Mouse (Mus musculus) stomach, postnatal 0 days (tissue): ENCODE measurements around the gene Lpp. TPM values are rescaled to one million over a fixed set of nuclear protein-coding genes. Genes with fewer than 3 reads are reported as not detected.

Source experiments
- ATAC-seq: fragments of 200-750 bp; cut with Nextera tagmentation; 2 replicates; pipeline ENCODE4 v1.8.0; 2017; ENCODE audit not compliant: low FRiP score, low TSS enrichment
- DNase-seq: peaks from one replicate; pipeline ENCODE4 v3.0.0-alpha.2; 2016; ENCODE audit warnings: low spot score
- H3K27ac ChIP-seq: fragments of 300-500 bp; sonication (generic); replicated peaks from 2 replicates; pipeline ENCODE4 v1.5.1; 2014; ENCODE audit warnings: mild to moderate bottlenecking, control low read depth
- H3K27me3 ChIP-seq: fragments of 300-500 bp; sonication (generic); 2 replicates; pipeline ENCODE4 v1.6.1; 2014; ENCODE audit warnings: low read length; ENCODE audit not compliant: control insufficient read depth, insufficient read depth
- H3K36me3 ChIP-seq: fragments of 300-500 bp; sonication (generic); 2 replicates; pipeline ENCODE4 v1.6.1; 2014; ENCODE audit warnings: low read length, mixed read lengths; ENCODE audit not compliant: control insufficient read depth, insufficient read depth
- H3K4me1 ChIP-seq: fragments of 300-500 bp; sonication (generic); replicated peaks from 2 replicates; pipeline ENCODE4 v1.6.1; 2014; ENCODE audit warnings: antibody characterized with exemption; ENCODE audit not compliant: control insufficient read depth, insufficient read depth
- H3K4me2 ChIP-seq: fragments of 300-500 bp; sonication (generic); replicated peaks from 2 replicates; pipeline ENCODE4 v1.6.1; 2014; ENCODE audit warnings: low read depth, mild to moderate bottlenecking, control low read depth, moderate library complexity
- H3K4me3 ChIP-seq: fragments of 300-500 bp; sonication (generic); 2 replicates; pipeline ENCODE4 v1.5.1; 2014; ENCODE audit warnings: low read depth, low read length, control low read depth
- H3K9ac ChIP-seq: fragments of 300-500 bp; sonication (generic); 2 replicates; pipeline ENCODE4 v1.6.1; 2014; ENCODE audit warnings: mild to moderate bottlenecking, low read length, control low read depth, mixed read lengths
- H3K9me3 ChIP-seq: fragments of 300-500 bp; sonication (generic); 2 replicates; pipeline ENCODE4 v1.6.1; 2016; ENCODE audit warnings: low read length; ENCODE audit not compliant: control insufficient read depth
- CTCF ChIP-seq: IDR thresholded peaks from 2 replicates; pipeline ENCODE4 v1.5.1; 2016; ENCODE audit warnings: antibody characterized with exemption, low read depth, mild to moderate bottlenecking, moderate library complexity
- EP300 ChIP-seq: optimal IDR thresholded peaks from 2 replicates; pipeline ENCODE3; 2016; ENCODE audit warnings: antibody characterized with exemption
- WGBS: fragments of 180-500 bp; shearing (Covaris S2); extraction: QIAGEN DNeasy Blood & Tissue Kit; methylation state at CpG from one replicate; pipeline ENCODE4 v1.1.7; 2014; 5-methylcytosine and 5-hydroxymethylcytosine counted together
- polyA plus RNA-seq: library from polyadenylated mRNA; unstranded; fragments of >200 nt; fragmentation: Nextera tagmentation; extraction: Ambion mirVana; gene quantifications from 2 replicates; pipeline ENCODE4 v1.2.1, GENCODE M21; 2015

The Lpp gene
- polyA plus RNA-seq, 1 experiment from 2014 or later = 51.3 TPM

DNA sequence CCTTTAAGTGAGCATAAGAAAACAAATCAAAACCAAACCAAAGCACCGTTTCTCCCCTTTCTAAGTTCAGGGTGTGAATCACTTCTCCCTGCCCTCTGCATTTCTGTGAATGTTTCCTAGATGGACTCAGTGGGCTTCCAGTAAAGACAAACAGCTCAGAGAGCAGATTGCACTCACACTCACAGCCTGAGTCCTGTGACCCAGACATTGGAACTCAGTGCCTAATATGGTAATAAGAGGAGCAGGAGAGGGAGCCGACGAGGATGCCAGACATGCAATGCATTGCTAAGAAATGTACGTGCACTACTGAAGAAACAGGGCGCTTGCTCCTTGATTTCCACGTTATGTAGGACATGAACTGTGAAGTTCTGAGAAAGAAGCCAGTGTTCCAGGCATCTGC is 101.2 kb downstream of the Lpp start:
- no peak for DNase-seq
- peak; percentile 21; the same call in 1 of the 2 replicates for ATAC-seq
- TF ChIP-seq CTCF = no peak
- peak; percentile 52 for TF ChIP-seq EP300
- no peak overlapping the region for H3K4me2 ChIP-seq
- H3K9me3 ChIP-seq = no peaks in the 10 kb centered on the region
- no peaks in the 10 kb centered on the region for H3K27me3 ChIP-seq
- 47% methylated on average over 6 of the region's 6 CpGs for WGBS
- no peak overlapping the region for H3K4me3 ChIP-seq
- H3K27ac ChIP-seq = peak overlapping the region; percentile 77
- H3K9ac ChIP-seq = no peak overlapping the region
- peaks cover 19% of the 10 kb centered on the region for H3K4me1 ChIP-seq
- no peaks in the 10 kb centered on the region for H3K36me3 ChIP-seq

DNA sequence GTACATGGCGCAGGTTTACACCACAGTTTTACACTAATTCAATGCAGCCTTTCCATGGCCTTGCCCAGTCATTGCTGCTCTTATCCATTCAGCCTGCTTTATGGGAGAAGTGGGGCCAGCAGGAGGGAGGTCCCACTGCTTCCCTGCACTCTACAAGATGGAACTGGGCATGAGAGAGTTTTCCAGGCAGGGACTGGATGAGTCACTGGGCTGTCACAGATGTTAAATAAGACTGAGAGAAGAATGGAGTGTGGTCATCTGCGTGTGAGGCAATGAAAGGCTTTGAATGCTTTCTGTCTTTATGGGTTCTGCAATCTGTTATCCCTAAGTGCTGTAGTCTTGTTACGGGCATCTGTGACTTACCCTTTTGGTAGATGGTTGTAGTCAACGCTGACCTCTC is 102.2 kb downstream of the Lpp start:
- Histone ChIP-seq H3K9ac (no peak overlapping the region), H3K9me3 (no peaks in the 10 kb centered on the region), H3K36me3 (no peaks in the 10 kb centered on the region), H3K4me1 (peaks cover 16% of the 10 kb centered on the region), H3K27me3 (no peaks in the 10 kb centered on the region), H3K4me3 (no peak overlapping the region), H3K4me2 (no peak overlapping the region), H3K27ac (peak overlapping the region; percentile 77)
- no peak for DNase-seq
- ATAC-seq = peak; percentile 8; the same call in 1 of the 2 replicates
- WGBS = 72% methylated on average over 4 of the region's 4 CpGs
- TF ChIP-seq EP300 (no peak), CTCF (no peak)

DNA sequence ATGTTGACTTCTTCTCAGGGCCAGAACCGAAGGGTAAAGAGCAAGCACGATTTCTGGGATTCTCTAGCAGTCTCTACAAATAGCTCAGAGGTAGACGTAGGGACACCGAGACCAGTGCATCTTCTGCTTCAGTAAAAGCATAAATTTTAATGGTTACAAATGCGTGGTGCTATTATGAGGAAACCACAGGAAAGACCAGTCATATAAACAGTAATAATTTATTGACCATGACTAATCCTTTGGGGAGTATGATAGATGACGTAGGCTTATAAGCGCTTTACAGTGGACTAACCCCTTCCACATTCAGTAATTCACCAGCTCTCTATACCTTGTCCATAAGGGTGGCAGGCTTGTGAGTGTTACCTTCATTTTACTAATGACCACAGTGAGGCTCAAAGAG is 103.3 kb downstream of the Lpp start:
- 53% methylated on average over 7 of the region's 7 CpGs for WGBS

DNA sequence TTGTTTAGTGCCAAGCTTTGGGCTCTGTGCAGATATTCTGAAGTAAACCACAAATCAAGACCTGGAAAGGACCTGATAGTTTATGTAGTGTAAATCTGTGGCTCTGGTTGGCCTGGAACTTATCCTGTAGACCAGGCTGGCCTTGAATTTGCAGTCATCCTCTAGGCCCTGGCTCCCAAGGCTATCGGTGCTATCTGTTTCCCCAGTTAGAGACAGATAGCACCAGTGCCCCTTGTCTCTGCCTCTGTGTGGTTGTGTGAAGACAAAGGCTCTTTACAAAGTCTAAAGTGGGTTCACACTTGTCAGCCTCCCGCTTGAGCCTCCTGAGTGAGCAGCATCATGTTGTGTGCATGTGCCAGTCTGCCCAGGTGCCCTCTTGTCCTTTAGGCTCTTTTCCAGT is 104.1 kb downstream of the Lpp start:
- H3K4me3 ChIP-seq = no peak overlapping the region
- no peak overlapping the region for H3K4me2 ChIP-seq
- no peaks in the 10 kb centered on the region for H3K36me3 ChIP-seq
- no peak for ATAC-seq
- WGBS = 88% methylated on average over 2 of the region's 2 CpGs
- no peaks in the 10 kb centered on the region for H3K9me3 ChIP-seq
- H3K4me1 ChIP-seq = peaks cover 9% of the 10 kb centered on the region
- DNase-seq = no peak
- no peaks in the 10 kb centered on the region for H3K27me3 ChIP-seq
- no peak overlapping the region for H3K9ac ChIP-seq
- no peak for TF ChIP-seq EP300
- H3K27ac ChIP-seq = peak overlapping the region; percentile 71

More for the DNA sequence above, 103.3 kb downstream of the Lpp start:
- DNase-seq (no peak), ATAC-seq (no peak)
- H3K4me3 ChIP-seq = no peak overlapping the region
- no peak overlapping the region for H3K9ac ChIP-seq
- no peaks in the 10 kb centered on the region for H3K36me3 ChIP-seq
- H3K27me3 ChIP-seq = no peaks in the 10 kb centered on the region
- peaks cover 11% of the 10 kb centered on the region for H3K4me1 ChIP-seq
- H3K9me3 ChIP-seq = no peaks in the 10 kb centered on the region
- H3K27ac ChIP-seq = peak overlapping the region; percentile 71; the same call in 1 of the 2 replicates
- TF ChIP-seq EP300 (no peak), CTCF (no peak)
- H3K4me2 ChIP-seq = no peak overlapping the region

DNA sequence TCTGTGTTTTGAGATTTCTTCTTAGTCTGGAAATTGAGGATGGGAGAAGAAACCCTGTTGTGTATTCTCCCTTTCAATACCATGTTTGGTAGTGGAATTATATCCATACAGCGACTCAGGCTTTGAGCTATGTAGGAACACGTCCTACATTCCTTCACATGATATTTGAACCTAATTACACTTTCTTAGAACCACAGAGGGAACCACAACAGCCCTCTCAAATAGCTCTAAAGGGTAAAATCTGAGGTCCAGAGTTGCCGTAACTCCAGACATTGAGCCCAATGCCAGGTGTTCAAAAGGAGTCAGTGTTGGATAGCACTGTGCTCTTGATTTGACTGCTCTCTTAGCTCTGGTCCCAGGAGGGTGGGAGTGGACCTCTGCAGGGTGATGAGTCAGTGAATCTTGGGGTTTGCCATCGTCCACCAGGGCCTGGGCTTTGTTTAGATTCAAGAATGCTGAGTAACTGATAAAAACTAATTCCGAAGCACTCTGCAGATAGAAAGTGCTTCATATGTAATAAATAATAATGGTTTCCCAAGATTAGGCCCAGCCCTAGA is 104.9 kb downstream of the Lpp start:
- peaks cover 7% of the 10 kb centered on the region for H3K4me1 ChIP-seq
- peak overlapping the region; percentile 49 for H3K27ac ChIP-seq
- H3K9me3 ChIP-seq = no peaks in the 10 kb centered on the region
- no peak overlapping the region for H3K4me2 ChIP-seq
- TF ChIP-seq CTCF (no peak), EP300 (no peak)
- no peak overlapping the region for H3K9ac ChIP-seq
- 49% methylated on average over 5 of the region's 5 CpGs for WGBS
- no peaks in the 10 kb centered on the region for H3K27me3 ChIP-seq
- no peaks in the 10 kb centered on the region for H3K36me3 ChIP-seq
- DNase-seq (no peak), ATAC-seq (peak; percentile 46; the same call in 1 of the 2 replicates)
- no peak overlapping the region for H3K4me3 ChIP-seq

DNA sequence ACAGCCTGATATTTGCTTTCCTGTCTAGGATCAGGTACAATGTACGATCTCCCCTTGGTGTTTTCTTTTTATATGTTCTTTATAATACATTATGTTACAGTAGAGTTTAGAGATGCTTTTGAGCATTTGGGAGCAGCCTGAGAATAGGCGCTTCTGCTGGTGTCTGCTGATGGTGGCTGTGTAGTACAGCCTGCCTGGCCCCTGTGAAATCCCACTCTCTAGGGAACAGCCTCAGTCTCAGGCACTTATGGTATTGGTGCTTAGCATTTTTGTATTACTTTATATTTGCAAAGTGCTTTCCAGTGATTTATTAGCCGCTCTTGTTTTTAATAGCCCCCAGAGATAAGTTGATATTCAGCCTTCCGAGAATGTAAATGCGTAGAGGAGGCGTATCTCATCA is 107.9 kb downstream of the Lpp start:
- H3K27ac ChIP-seq = no peak overlapping the region
- DNase-seq (no peak), ATAC-seq (no peak)
- H3K9ac ChIP-seq = no peak overlapping the region
- no peaks in the 10 kb centered on the region for H3K27me3 ChIP-seq
- no peak overlapping the region for H3K4me2 ChIP-seq
- H3K9me3 ChIP-seq = no peaks in the 10 kb centered on the region
- peaks cover 3% of the 10 kb centered on the region for H3K4me1 ChIP-seq
- no peaks in the 10 kb centered on the region for H3K36me3 ChIP-seq
- TF ChIP-seq CTCF = no peak
- no peak for TF ChIP-seq EP300
- no peak overlapping the region for H3K4me3 ChIP-seq
- WGBS = 77% methylated on average over 6 of the region's 6 CpGs
